Mouse (Mus musculus): Measurements from ENCODE around the gene Scamp5. TPM values are rescaled to one million over a fixed set of nuclear protein-coding genes. Genes with fewer than 3 reads are reported as not detected.

Scamp5 gene
- polyA plus RNA-seq, 1 experiment from 2014 or later = 112 TPM

DNA sequence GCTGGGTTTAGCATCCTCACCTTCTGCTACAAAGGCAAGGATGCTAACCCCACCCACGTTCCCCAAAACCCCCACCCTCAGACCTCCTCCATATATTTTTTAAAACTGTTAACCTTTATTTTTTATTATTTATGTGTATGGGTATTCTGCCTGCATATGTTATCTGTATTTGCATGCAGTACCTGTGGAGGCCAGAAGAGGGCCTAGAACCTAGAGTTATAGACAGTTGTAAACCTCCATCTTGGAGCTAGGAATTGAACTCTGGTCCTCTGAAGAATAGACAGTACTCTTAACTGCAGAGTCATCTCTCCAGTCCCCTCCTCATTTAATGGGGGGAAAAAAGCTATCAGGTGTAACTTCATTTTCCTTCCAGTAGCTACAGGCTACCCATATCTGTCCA, 18.1 kb downstream of the Scamp5 start:
- Histone ChIP-seq H3K4me2 (no peak overlapping the region), H3K27ac (replicated peaks) (no peak overlapping the region), H3K9ac (replicated peaks) (no peak overlapping the region), H3K27me3 (replicated peaks) (no peaks in the 10 kb centered on the region), H3K9me3 (replicated peaks) (no peaks in the 10 kb centered on the region), H3K36me3 (peaks cover 63% of the 10 kb centered on the region), H3K4me1 (no peaks in the 10 kb centered on the region), H3K4me3 (replicated peaks) (no peak overlapping the region)
- ATAC-seq (ENCODE audit: low FRiP score) = no peak
- 71% methylated on average over 1 of the region's 1 CpGs for WGBS

DNA sequence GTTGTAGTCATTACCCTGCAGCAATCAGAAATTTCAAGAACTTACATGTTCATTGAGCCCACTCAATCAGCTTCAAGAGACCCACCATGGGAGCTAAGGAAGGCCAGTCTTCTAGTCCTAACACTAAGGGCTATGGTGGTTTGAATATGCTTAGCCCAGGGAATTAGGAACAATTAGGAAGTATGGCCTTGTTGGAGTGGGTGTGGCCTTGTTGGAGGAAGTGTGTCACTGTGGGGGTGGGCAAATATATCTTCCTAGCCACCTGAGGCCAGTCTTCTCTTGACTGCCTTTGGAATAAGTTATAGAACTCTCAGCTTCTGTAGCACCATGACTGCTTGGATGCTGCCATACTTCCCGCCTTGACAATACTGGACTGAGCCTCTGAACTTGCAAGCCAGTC, 27.2 kb downstream of the Scamp5 start:
- WGBS = 100% methylated on average over 1 of the region's 1 CpGs
- no peak overlapping the region for H3K9ac ChIP-seq (replicated peaks)
- peaks cover 16% of the 10 kb centered on the region for H3K4me1 ChIP-seq
- peak; percentile 11; the same call in 1 of the 2 replicates for ATAC-seq (ENCODE audit: low FRiP score)
- no peaks in the 10 kb centered on the region for H3K9me3 ChIP-seq (replicated peaks)
- H3K36me3 ChIP-seq = peaks cover 36% of the 10 kb centered on the region
- H3K27me3 ChIP-seq (replicated peaks) = no peaks in the 10 kb centered on the region
- no peak overlapping the region; the same call in 1 of the 2 replicates for H3K27ac ChIP-seq (replicated peaks)
- H3K4me2 ChIP-seq = no peak overlapping the region
- H3K4me3 ChIP-seq (replicated peaks) = no peak overlapping the region

DNA sequence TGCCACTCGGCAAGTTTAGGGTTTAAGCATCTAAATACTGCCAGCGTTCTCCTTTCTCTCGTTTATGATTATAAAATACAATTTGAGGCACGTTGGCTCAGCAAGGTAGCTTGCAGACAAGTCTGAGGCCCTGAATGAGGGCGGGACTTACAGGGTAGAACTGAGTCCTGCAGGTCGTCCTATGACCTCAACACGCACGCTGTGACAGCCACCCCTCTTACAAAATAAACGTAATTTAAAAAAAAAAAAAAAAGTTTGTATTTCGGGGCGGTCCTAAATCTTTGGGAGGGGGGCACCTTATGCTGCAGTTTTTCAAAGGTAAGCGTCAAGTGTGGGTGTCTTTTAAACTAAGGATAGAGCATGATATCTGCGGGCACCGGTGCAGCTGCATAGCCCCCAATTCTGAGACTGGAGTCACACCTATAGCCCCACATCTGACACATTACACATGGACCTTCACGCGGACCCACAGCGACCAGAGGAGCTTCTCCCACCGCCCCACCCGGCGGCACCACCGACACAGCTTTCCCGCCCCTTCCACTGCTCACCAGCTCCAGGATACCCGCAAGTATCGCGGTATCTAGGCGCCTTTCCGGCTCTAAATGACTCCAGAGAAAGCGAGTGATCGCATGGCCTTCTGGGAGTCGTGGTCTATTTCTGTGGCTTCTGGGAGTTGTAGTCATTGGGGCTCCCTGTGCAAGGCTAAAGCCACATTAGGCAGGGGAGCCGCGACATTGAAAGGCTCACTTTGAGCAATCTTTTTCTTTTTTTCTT, 28.2 kb downstream of the Scamp5 start, which contains the start of gene Ppcdc:
Gene Ppcdc, minus strand, starts transcription at position 603 of the 774 bp plus-strand sequence.
- 2% methylated on average over 32 of the region's 32 CpGs for WGBS
- Histone ChIP-seq H3K27me3 (replicated peaks) (no peaks in the 10 kb centered on the region), H3K4me1 (peaks cover 16% of the 10 kb centered on the region), H3K9me3 (replicated peaks) (no peaks in the 10 kb centered on the region), H3K4me3 (replicated peaks) (peak within 1 kb of the TSS; percentile 52), H3K27ac (replicated peaks) (peak within 1 kb of the TSS; percentile 83), H3K36me3 (peaks cover 27% of the 10 kb centered on the region), H3K9ac (replicated peaks) (peak within 1 kb of the TSS; percentile 63), H3K4me2 (peak within 1 kb of the TSS; percentile 72)
- ATAC-seq (ENCODE audit: low FRiP score) = peak; percentile 96

DNA sequence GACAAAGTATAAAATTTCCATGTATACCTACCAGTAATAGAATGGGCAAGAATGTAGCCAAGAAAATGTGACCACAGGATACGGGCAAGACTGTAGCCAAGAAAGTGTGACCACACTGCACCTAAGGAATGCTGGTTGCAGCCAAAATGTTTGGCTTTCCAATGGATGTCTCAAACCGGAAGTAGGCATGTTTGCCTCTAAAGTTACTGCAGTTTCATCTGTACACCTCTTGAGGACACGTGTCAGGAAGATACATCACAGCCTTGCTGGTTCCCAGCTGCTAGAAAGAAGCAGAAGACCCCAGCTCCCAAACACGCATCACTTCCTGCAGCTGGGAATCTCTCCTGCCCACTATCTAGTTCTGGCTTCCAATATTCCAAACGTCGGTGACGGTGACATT, 28.8 kb downstream of the Scamp5 start:
- Histone ChIP-seq H3K9me3 (replicated peaks) (no peaks in the 10 kb centered on the region), H3K9ac (replicated peaks) (peak overlapping the region; percentile 63), H3K36me3 (peaks cover 25% of the 10 kb centered on the region), H3K27me3 (replicated peaks) (no peaks in the 10 kb centered on the region), H3K27ac (replicated peaks) (peak overlapping the region; percentile 83), H3K4me2 (peak overlapping the region; percentile 72), H3K4me1 (peaks cover 16% of the 10 kb centered on the region), H3K4me3 (replicated peaks) (peak overlapping the region; percentile 52)
- WGBS = 52% methylated on average over 7 of the region's 7 CpGs
- ATAC-seq (ENCODE audit: low FRiP score) = no peak

DNA sequence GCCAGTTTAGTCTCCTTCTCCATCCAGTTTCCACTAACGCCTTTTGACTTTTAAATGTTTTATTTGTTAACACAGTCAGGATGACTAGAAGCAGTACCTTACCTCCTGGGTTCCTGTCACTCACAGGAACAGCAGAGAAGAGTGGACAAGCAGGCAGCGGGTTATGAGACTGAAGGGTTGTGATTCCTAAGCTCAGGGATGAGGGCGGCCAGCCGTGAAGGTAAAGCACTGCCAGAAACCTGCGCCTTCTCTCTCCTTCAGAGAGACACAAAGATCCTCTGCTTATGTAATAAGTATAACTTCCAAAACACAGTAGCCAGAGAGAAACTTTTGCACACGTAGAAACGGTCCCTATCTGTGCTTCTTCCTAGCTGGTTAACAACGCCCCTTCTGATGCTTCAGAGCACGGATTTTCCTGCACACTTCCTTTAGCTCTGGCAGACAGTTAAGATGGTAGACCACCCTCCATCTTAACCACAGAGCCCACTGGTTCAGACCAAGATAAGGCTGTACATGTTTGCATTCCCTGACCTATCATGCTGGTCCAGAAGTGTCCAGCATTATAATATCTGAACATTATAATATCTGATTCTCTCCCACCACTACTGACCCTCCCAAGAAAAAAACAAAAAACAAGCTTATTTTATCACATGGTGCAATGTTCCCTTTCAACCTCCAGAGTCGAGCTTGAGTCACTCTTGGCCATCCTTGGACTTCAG, 29.8 kb downstream of the Scamp5 start:
- Histone ChIP-seq H3K4me3 (replicated peaks) (no peak overlapping the region), H3K27me3 (replicated peaks) (no peaks in the 10 kb centered on the region), H3K4me1 (peaks cover 22% of the 10 kb centered on the region), H3K9ac (replicated peaks) (no peak overlapping the region), H3K27ac (replicated peaks) (no peak overlapping the region), H3K4me2 (no peak overlapping the region), H3K9me3 (replicated peaks) (no peaks in the 10 kb centered on the region), H3K36me3 (peaks cover 17% of the 10 kb centered on the region)
- WGBS = 93% methylated on average over 10 of the region's 10 CpGs
- no peak for ATAC-seq (ENCODE audit: low FRiP score)

DNA sequence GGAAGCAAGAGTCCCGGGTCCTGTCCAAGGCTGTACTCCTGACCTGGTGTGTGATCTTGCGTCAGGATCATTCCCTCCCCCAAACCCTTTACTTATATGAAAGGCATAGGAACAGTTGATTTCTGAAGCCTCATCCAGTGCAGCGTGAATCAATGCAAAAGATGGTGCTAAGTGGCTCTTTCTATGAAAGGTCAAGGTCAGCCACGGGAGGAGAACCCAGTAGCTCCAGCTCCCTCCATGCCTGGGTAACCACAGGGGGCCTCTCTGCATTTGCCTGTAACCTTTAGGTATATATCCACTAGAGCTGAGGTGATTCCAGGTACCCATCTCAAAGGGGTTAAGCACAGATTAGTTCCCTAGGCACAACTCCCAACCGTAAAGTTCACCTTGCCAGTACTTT, 31.7 kb downstream of the Scamp5 start:
- Histone ChIP-seq H3K4me3 (replicated peaks) (no peak overlapping the region), H3K4me1 (peaks cover 31% of the 10 kb centered on the region), H3K4me2 (no peak overlapping the region), H3K9me3 (replicated peaks) (no peaks in the 10 kb centered on the region), H3K36me3 (no peaks in the 10 kb centered on the region), H3K27me3 (replicated peaks) (no peaks in the 10 kb centered on the region), H3K27ac (replicated peaks) (no peak overlapping the region), H3K9ac (replicated peaks) (no peak overlapping the region)
- WGBS = 89% methylated on average over 5 of the region's 5 CpGs
- ATAC-seq (ENCODE audit: low FRiP score) = no peak

DNA sequence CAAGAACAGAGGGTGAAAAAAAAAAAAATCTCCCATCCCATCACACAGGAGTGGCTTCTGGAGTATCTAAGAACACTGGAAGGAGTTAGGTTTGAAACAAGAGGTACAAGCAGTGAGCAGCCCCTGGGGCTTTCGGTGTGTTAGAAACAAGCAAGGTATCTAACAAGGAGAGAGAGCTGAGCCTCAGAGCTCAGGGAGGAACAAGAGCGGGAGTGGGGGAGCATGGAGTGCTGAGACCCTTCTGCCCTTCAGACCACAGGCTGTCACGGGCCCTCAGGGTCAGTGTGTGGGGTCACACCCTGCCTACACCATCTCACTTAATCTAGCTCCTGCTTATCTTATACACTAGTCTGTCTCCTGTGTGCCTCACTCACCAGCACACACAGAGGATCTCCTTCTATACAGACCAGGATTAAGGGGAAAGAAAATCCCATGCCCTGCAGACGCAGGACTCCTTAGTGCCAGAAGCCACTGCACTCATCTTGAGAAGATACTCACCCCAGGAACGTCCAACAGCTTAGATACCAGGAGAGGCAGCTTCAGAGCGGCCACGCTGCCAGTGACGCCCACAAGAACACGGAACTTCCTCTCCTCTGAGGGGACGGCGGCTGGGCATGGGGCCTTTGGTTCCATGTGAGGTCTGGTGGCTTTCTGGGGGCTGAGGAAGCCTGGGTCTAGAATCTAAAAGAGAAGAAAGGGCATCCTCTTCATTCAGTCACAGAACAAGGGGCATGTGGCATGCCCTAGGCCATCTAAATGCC, 33.3 kb downstream of the Scamp5 start:
- H3K9ac ChIP-seq (replicated peaks) = no peak overlapping the region
- H3K4me3 ChIP-seq (replicated peaks) = no peak overlapping the region
- H3K9me3 ChIP-seq (replicated peaks) = no peaks in the 10 kb centered on the region
- H3K4me2 ChIP-seq = no peak overlapping the region
- no peak overlapping the region for H3K27ac ChIP-seq (replicated peaks)
- H3K27me3 ChIP-seq (replicated peaks) = no peaks in the 10 kb centered on the region
- peaks cover 31% of the 10 kb centered on the region for H3K4me1 ChIP-seq
- WGBS = 87% methylated on average over 11 of the region's 11 CpGs
- ATAC-seq (ENCODE audit: low FRiP score) = no peak
- H3K36me3 ChIP-seq = no peaks in the 10 kb centered on the region

DNA sequence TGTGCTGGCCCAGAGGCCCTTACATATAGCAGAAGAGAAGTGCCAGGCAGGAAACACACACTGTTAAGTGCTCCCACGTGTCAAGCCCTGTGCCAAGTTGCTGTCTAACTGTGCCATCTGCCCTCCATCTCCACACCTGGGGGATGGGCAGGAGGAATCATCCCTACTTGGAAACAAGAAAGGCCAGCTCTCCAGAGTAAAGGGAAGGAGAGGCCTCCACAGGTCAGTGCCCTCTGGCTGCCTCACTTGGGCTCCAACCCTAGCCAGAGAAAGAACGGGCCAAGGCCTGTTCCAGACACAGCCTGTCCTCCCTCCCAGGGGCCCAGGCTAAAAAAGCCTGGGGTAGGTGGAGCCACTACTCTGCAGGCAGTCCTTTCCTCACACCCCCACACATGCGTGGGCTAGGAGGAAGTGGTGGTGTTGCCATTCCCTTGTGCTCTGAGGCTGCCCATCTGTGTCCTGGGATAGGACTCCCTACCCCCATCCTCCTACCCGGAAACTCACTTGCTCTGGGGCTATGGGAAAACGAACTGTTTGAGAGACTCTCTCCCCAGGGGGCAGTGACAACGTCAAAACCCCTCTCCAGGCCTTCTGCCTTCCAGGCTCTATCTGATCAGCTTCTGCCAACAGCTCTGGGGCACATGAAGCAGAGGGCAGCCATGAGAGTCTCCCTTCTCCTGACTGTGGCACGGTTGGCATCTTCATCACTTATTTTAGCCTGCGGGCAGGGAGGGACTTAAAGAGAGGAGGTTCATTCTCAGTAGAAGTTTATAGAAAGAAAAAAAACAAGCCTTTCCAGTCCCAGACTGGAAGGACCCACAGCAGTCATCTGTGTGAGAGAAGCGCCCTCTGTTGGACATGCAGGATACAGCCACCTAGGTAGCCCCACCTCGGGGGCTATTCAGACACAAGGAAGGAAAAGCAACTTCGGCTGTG, 34.5 kb downstream of the Scamp5 start:
- no peak overlapping the region for H3K4me3 ChIP-seq (replicated peaks)
- 0 out of 2 replicates have a peak overlapping the region, but pooled peaks have one; percentile 10 for H3K9ac ChIP-seq (replicated peaks)
- H3K9me3 ChIP-seq (replicated peaks) = no peaks in the 10 kb centered on the region
- ATAC-seq (ENCODE audit: low FRiP score) = peak; percentile 67; the same call in 1 of the 2 replicates
- H3K27me3 ChIP-seq (replicated peaks) = no peaks in the 10 kb centered on the region
- peaks cover 26% of the 10 kb centered on the region for H3K4me1 ChIP-seq
- H3K27ac ChIP-seq (replicated peaks) = peak overlapping the region; percentile 48
- 15% methylated on average over 11 of the region's 11 CpGs for WGBS
- H3K36me3 ChIP-seq = no peaks in the 10 kb centered on the region
- no peak overlapping the region for H3K4me2 ChIP-seq

DNA sequence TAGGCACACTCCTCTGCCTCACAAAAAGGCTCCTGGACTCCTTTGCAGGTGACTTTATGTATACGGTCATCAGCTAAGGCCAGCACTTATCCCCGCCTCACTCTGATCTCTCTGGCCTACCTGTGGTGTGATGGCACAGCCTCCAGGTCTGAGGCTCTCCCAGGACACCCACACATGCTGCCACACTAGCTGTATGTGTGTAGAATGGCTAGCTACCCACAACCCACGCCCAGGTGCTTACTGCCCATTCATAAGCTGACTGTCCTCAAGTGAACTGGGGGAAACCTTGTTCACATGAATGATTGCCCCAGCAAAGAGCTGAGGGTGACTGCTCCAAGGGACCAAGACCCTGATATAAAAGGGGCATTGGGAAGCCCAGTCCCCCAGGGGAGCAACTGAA, 35.4 kb downstream of the Scamp5 start:
- no peaks in the 10 kb centered on the region for H3K36me3 ChIP-seq
- H3K4me2 ChIP-seq = no peak overlapping the region
- H3K4me3 ChIP-seq (replicated peaks) = no peak overlapping the region
- 0 out of 2 replicates have a peak overlapping the region, but pooled peaks have one; percentile 48 for H3K27ac ChIP-seq (replicated peaks)
- no peaks in the 10 kb centered on the region for H3K27me3 ChIP-seq (replicated peaks)
- H3K9ac ChIP-seq (replicated peaks) = no peak overlapping the region
- ATAC-seq (ENCODE audit: low FRiP score) = no peak
- 89% methylated on average over 3 of the region's 3 CpGs for WGBS
- peaks cover 26% of the 10 kb centered on the region for H3K4me1 ChIP-seq
- H3K9me3 ChIP-seq (replicated peaks) = no peaks in the 10 kb centered on the region

DNA sequence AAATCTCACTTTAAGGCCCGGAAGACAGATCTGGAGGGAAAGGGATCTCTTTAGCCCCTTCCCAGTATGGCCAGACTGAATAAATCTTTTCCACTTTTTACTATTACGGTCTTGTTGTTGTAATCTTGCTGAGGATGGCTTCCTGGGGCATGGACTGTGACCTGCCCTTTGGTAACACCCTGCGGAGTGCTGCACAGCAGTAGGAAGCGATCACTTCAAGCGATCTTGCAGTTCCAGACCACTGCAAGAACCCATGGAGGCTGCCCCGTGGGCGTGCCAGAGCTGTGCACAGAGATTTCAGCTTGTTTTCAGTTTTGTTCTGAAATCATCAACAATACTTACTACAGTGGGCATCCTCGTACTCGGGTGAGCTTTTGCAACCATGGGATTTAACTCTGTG, 36.7 kb downstream of the Scamp5 start:
- Histone ChIP-seq H3K4me2 (no peak overlapping the region), H3K27me3 (replicated peaks) (no peaks in the 10 kb centered on the region), H3K36me3 (no peaks in the 10 kb centered on the region), H3K4me1 (peaks cover 26% of the 10 kb centered on the region), H3K27ac (replicated peaks) (no peak overlapping the region), H3K9me3 (replicated peaks) (no peaks in the 10 kb centered on the region), H3K4me3 (replicated peaks) (no peak overlapping the region), H3K9ac (replicated peaks) (no peak overlapping the region)
- WGBS = 45% methylated on average over 9 of the region's 9 CpGs
- ATAC-seq (ENCODE audit: low FRiP score) = no peak

DNA sequence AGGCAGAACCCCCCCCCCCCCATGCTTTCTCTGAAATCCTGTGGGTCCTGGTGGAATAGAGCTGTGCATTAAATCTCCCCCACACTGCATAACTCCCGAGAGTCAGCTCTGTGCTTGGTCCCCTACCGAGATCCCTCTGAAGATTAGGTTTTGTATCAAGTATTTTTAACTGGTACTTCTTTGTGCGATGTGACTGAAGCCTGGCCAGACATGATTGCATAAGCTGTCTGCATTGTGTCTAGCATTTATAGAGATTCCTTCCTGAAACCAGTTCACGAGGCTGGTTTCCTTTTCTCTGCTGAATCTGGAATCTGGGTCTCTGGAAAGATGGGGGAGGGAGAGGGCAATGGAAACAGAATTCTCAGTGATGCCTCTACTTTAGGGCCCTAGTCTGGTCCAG, 39.5 kb downstream of the Scamp5 start:
- H3K36me3 ChIP-seq = no peaks in the 10 kb centered on the region
- no peak overlapping the region for H3K4me3 ChIP-seq (replicated peaks)
- ATAC-seq (ENCODE audit: low FRiP score) = no peak
- no peaks in the 10 kb centered on the region for H3K27me3 ChIP-seq (replicated peaks)
- peaks cover 23% of the 10 kb centered on the region for H3K4me1 ChIP-seq
- H3K4me2 ChIP-seq = no peak overlapping the region
- no peak overlapping the region for H3K27ac ChIP-seq (replicated peaks)
- WGBS = 64% methylated on average over 4 of the region's 4 CpGs
- no peak overlapping the region for H3K9ac ChIP-seq (replicated peaks)
- no peaks in the 10 kb centered on the region for H3K9me3 ChIP-seq (replicated peaks)

All from neural tube, embryonic 15.5 days (tissue).